Mouse (Mus musculus) olfactory bulb, adult 2 months (tissue): ENCODE measurements around the gene Palm3. TPM values are rescaled to one million over a fixed set of nuclear protein-coding genes. Genes with fewer than 3 reads are reported as not detected.

Experiments used
- H3K27ac ChIP-seq: fragments of 200-500 bp; 2 replicates; pipeline ENCODE4 v1.5.1; 2012; ENCODE audit warnings: low read depth, low read length; ENCODE audit not compliant: insufficient read depth
- H3K4me1 ChIP-seq: fragments of 200-500 bp; 2 replicates; pipeline ENCODE4 v1.6.1; 2012; ENCODE audit warnings: low read length; ENCODE audit not compliant: control insufficient read depth, insufficient read depth
- H3K4me3 ChIP-seq: fragments of 200-500 bp; 2 replicates; pipeline ENCODE4 v1.5.1; 2012; ENCODE audit warnings: mild to moderate bottlenecking, low read depth, low read length, moderate library complexity; ENCODE audit not compliant: insufficient read depth
- CTCF ChIP-seq: fragments of 200-500 bp; IDR thresholded peaks from 2 replicates; pipeline ENCODE4 v1.5.1; 2012; ENCODE audit warnings: low read depth, mild to moderate bottlenecking, low read length, moderate library complexity; ENCODE audit not compliant: insufficient read depth
- POLR2A ChIP-seq: fragments of 200-500 bp; IDR thresholded peaks from 2 replicates; pipeline ENCODE4 v1.6.1; 2012; ENCODE audit warnings: mild to moderate bottlenecking, low read depth, low read length, moderate library complexity; ENCODE audit not compliant: insufficient read depth
- WGBS: fragments of 180-500 bp; shearing (Covaris S2); methylation state at CpG from one replicate; pipeline ENCODE4 v1.1.7; 2018; 5-methylcytosine and 5-hydroxymethylcytosine counted together
- polyA plus RNA-seq: library from polyadenylated mRNA; stranded (reverse); fragments of >200 nt; gene quantifications from 2 replicates; pipeline ENCODE4 v1.2.4, GENCODE M21; 2012; ENCODE audit warnings: low replicate concordance; ENCODE audit not compliant: missing spikeins, insufficient read depth, insufficient read length

The Palm3 gene
- polyA plus RNA-seq, 1 experiment = not detected

DNA sequence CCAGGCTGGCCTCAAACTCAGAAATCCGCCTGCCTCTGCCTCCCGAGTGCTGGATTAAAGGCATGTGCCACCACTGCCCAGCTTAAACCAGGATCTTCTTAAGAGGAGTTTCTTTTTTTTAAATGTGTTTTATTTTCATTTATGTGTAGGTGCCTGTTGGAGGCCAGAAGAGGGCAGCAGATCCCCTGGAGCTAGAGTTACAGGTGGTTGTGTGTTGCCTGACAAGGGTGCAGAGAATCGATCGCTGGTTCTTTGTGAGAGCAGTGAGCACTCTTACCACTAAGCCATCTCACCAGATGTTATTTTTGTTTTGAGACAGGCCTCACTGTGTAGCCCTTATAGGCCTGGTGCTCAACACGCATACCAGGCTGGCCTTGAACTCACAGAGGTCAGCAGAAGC lies 5.4 kb upstream of the Palm3 start:
- TF ChIP-seq POLR2A (no peak), CTCF (no peak)
- Histone ChIP-seq H3K27ac (no peak overlapping the region), H3K4me1 (peaks cover 19% of the 10 kb centered on the region), H3K4me3 (no peak overlapping the region)
- WGBS = 96% methylated on average over 5 of the region's 5 CpGs

DNA sequence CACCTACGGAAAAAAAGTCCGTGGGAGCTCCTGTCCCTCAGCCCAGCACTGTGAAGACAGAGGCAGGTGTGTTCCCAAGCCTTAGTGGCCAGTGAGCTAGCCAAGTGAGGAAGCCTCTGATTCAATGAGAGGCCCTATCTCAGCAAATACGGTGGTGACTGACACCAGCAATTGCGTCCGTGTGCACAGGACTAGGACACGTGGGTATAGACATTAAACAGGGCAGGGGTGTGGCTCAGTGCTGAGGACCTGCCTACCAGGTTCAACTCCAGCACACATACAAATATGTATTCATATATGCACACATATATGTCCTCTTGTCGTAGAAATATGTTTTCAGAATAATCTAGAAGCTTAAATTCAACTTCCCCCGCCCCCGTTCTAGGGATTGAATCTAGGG lies 1.5 kb upstream of the Palm3 start:
- Histone ChIP-seq H3K4me3 (no peak overlapping the region), H3K27ac (no peak overlapping the region), H3K4me1 (no peaks in the 10 kb centered on the region)
- WGBS = 89% methylated on average over 9 of the region's 9 CpGs
- TF ChIP-seq POLR2A (no peak), CTCF (no peak)

DNA sequence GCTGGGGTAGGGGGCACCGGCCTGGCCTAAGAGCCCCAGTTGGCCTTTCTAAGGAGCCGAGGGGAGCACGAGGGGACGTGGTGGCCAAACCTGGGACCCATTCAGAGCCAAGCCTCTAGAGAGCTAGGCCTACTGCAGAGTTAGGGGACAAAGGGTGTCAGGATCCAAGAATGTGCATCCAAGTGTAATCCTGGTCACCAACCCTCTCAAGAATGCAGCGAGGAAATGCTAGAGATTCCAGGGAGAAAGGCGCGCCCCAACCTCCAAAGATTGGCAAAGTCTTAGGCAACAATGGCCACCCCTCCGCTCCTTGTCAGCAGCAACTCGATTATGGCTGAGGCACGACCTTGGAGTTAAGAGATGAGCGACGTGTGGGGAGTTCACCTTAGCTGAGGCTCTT lies 298 bp downstream of the Palm3 start:
- TF ChIP-seq CTCF (no peak), POLR2A (no peak)
- 63% methylated on average over 12 of the region's 12 CpGs for whole genome bisulfite sequencing
- H3K27ac ChIP-seq = no peak overlapping the region
- peaks cover 9% of the 10 kb centered on the region for H3K4me1 ChIP-seq
- no peak overlapping the region for H3K4me3 ChIP-seq

DNA sequence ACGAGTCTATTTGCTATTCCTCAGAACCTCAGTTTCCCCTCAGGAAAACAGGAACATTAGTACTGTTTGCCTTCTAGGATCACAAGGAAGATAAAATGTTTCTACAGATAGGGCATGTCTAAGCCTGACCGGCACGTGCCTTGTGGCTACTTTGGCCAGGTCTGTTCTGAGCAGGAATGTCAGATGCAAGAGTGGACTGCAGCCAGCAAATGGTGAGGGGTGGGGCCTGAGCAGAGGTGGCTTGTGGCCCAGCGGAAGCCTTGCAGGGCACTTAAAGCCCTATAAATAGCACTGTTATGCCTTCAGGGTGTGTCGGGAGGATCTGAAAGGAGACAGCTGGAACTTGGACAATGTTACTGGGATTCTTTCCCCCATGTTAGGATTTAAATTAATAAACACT lies 1.8 kb downstream of the Palm3 start:
- H3K27ac ChIP-seq = no peak overlapping the region
- peaks cover 10% of the 10 kb centered on the region for H3K4me1 ChIP-seq
- H3K4me3 ChIP-seq = no peak overlapping the region
- no peak for TF ChIP-seq POLR2A
- TF ChIP-seq CTCF = no peak
- 60% methylated on average over 5 of the region's 5 CpGs for WGBS

DNA sequence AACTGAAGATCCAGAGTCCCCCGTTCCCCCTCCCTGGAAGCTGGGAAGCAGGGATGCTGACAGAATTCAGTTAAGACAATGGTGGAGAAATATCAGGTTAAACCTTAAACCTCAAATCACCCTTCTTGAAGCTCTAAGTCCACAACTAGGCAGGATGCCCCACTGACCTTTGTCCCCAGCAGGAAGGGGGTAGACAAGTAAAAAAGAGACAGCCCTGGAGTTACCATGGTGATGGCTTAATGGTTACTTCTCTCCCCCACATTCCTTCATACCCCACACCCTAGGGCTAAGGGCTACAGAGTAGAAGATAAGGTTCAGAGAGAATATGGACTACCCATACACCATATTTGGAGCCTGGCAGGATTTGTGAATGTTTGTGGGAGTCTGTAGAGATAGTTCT lies 2.4 kb downstream of the Palm3 start:
- 91% methylated on average over 1 of the region's 1 CpGs for WGBS
- Histone ChIP-seq H3K4me3 (no peak overlapping the region), H3K27ac (no peak overlapping the region), H3K4me1 (peaks cover 10% of the 10 kb centered on the region)
- TF ChIP-seq POLR2A = no peak
- TF ChIP-seq CTCF = no peak

DNA sequence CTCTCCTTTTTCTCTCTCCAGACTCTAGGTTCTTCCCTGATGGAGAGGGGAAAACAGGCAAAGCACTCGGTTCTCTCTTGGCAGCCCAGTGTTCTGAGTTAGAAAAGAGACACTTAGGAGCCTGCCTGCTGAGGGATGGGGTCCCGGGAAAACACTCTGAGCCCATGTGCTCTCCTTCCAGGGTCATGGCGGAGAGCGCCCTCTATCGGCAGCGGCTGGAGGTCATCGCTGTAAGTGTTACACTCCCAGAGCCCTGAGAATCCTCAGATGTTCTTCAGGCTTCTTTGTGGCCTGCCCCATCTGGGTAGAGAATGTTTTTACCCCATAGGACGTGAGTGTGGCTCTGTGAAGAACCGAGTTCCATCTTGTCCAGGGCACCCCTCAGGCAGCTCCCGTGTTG lies 2.9 kb downstream of the Palm3 start:
- TF ChIP-seq POLR2A (no peak), CTCF (peak; percentile 54; the same call in 1 of the 2 replicates)
- Histone ChIP-seq H3K4me1 (peaks cover 10% of the 10 kb centered on the region), H3K27ac (no peak overlapping the region), H3K4me3 (no peak overlapping the region)
- WGBS = 23% methylated on average over 10 of the region's 10 CpGs

DNA sequence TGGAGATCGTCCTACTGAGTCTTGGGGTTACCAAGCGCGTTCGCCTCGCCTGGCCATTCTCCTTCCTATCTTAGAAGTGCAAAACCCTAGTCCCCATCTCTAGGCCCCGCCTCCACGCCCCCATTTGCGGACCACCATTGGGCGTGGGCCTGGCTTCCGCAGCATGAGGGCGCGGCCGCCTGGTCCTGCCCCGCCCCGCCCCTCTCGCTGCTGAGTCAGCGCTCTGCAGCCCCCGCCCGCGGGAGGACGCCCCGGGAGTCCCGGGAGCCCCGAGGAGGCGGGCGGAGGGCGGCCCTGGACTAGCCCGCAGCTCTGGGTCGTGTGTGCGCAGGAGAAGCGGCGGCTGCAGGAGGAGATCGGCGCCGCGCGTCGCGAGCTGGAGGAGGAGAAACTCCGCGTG lies 4.6 kb downstream of the Palm3 start:
- Histone ChIP-seq H3K27ac (no peak overlapping the region), H3K4me1 (peaks cover 10% of the 10 kb centered on the region), H3K4me3 (peak overlapping the region; percentile 31)
- WGBS = under 1% methylated on average over 41 of the region's 41 CpGs
- TF ChIP-seq CTCF (no peak), POLR2A (no peak)

DNA sequence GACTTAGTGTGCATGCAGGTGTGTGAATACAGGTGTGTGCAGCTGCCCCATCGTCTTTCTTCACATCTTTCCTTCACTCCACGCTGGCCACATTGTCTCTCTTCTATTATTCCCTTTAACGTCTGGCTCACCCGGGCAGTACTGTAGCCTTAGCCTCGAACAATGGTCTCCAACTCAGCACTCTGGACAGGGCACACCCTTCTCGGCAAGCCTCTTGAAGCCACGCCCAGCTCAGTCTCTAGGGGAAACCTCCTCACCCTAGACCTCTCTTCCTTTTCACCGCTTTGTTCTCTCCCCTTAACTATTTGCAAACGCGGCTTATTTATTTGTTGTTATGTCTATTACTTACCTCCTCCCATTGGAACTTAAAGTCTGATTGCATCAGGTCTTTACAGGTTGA lies 6.2 kb downstream of the Palm3 start:
- H3K4me3 ChIP-seq = no peak overlapping the region
- no peak overlapping the region for H3K27ac ChIP-seq
- H3K4me1 ChIP-seq = peaks cover 10% of the 10 kb centered on the region
- TF ChIP-seq CTCF = no peak
- no peak for TF ChIP-seq POLR2A
- 34% methylated on average over 10 of the region's 10 CpGs for whole genome bisulfite sequencing

DNA sequence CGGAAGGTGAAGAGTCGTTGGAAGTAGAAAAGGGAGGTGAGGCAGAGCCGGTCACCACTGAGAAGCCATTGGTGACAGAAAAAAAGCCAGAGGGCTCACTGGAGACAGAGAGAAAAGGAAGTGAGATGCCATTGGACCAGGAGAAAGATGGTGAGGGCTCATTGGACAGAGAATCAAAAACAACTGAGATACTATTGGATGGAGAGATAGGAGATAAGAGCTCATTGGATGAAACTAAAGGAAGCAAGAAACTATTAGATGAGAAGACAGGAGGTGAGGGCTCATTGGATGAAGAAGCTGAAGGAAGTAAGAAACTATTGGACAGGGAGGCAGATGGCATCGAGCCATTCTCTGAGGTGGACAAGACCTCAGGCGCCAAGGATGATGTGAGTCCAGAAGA lies 8.0 kb downstream of the Palm3 start:
- WGBS = 92% methylated on average over 5 of the region's 5 CpGs

DNA sequence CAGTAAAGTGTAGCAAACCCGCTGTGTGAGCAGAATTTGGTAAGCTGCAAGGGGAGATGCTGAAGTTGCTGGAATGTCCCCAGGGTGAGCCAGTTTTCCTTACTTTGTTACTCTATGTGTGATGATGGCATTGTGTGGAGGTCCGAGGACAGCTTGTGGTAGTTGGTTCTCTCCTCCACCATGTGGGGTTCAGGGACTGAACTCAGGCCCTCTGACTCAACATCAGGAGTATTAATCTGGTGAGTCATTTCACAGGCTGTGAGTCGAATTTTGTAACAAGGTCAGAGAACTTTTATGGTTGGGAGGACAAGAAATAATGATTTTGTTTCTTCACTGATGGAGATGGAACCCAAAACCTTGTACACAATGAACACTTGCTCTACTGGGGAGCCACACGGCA lies 11.5 kb downstream of the Palm3 start:
- H3K27ac ChIP-seq = no peak overlapping the region
- no peak for TF ChIP-seq CTCF
- 62% methylated on average over 4 of the region's 4 CpGs for WGBS
- no peak overlapping the region for H3K4me3 ChIP-seq
- 0 out of 2 replicates have a peak, but pooled peaks cover 2% of the 10 kb centered on the region for H3K4me1 ChIP-seq

More for the DNA sequence above, 8.0 kb downstream of the Palm3 start:
- TF ChIP-seq CTCF (no peak), POLR2A (no peak)
- no peak overlapping the region for H3K27ac ChIP-seq
- H3K4me3 ChIP-seq = no peak overlapping the region
- H3K4me1 ChIP-seq = peaks cover 11% of the 10 kb centered on the region
